Mouse (Mus musculus) monocyte, adult 5-6 weeks (primary cell): ENCODE measurements around the gene Sidt2. TPM values are rescaled to one million over a fixed set of nuclear protein-coding genes. Genes with fewer than 3 reads are reported as not detected.

ENCODE experiments used
- ATAC-seq: fragments of 153-309, 156-312 bp; replicated peaks from 2 replicates; pipeline ENCODE4 v1.8.0; 2017; ENCODE audit warnings: mild to moderate bottlenecking; ENCODE audit not compliant: low TSS enrichment, insufficient number of reproducible peaks, severe bottlenecking, poor library complexity, low FRiP score
- total RNA-seq: library from RNA; stranded (forward); fragments of 200-1000, 200-491, 200-594 nt; gene quantifications from 3 replicates; pipeline ENCODE4 v1.2.3, GENCODE M21; 2017

Gene Sidt2
- 40.2 to 62.3 TPM (median 50.1 TPM) in 3 replicates for total RNA-seq

- ATAC-seq: peak; percentile 77
These were observed at the start of gene Sidt2 for GRCm38 (mm10) chr9:45955107-45955963. Gene Sidt2, minus strand, starts transcription at chr9:45955258.

- ATAC-seq: no peak
These were observed 49.5 kb upstream of the Sidt2 start for GRCm38 (mm10) chr9:46004529-46004928.

- no peak for ATAC-seq
These were observed 48.7 kb upstream of the Sidt2 start for GRCm38 (mm10) chr9:46003729-46004128.

GRCm38 (mm10) chr9:45999009-45999408 is 44.0 kb upstream of the Sidt2 start:
- no peak for ATAC-seq

GRCm38 (mm10) chr9:45985229-45985567 is 30.1 kb upstream of the Sidt2 start:
- no peak for ATAC-seq

- peak; percentile 82 for ATAC-seq
These were observed 29.6 kb upstream of the Sidt2 start for GRCm38 (mm10) chr9:45984409-45985228.

GRCm38 (mm10) chr9:45983676-45984408 is 28.8 kb upstream of the Sidt2 start:
- ATAC-seq: peak; percentile 40; the same call in 1 of the 2 replicates

- ATAC-seq: no peak
These were observed 26.3 kb upstream of the Sidt2 start for GRCm38 (mm10) chr9:45981331-45981730.

GRCm38 (mm10) chr9:45980611-45981010 is 25.6 kb upstream of the Sidt2 start:
- no peak for ATAC-seq

GRCm38 (mm10) chr9:45979778-45980177 is 24.7 kb upstream of the Sidt2 start:
- ATAC-seq: no peak

GRCm38 (mm10) chr9:45976884-45977283 is 21.8 kb upstream of the Sidt2 start:
- ATAC-seq: no peak

GRCm38 (mm10) chr9:45963577-45963976 is 8.5 kb upstream of the Sidt2 start:
- ATAC-seq: no peak

- peak; percentile 83 for ATAC-seq
These were observed 6.8 kb upstream of the Sidt2 start for GRCm38 (mm10) chr9:45961855-45962254.

GRCm38 (mm10) chr9:45959661-45960060 is 4.6 kb upstream of the Sidt2 start:
- peak; percentile 77 for ATAC-seq

- no peak for ATAC-seq
These were observed 3.8 kb upstream of the Sidt2 start for GRCm38 (mm10) chr9:45958851-45959250.

- no peak for ATAC-seq
These were observed 3.1 kb upstream of the Sidt2 start for GRCm38 (mm10) chr9:45958023-45958670.

GRCm38 (mm10) chr9:45954294-45955106 is 558 bp downstream of the Sidt2 start:
- ATAC-seq: no peak; the same call in 1 of the 2 replicates
